In genomic region chr3:135690568-135691190, GRCm38 (mm10) we compare ENCODE assay signal across 8 mouse cellular contexts. TPM values are rescaled to one million over a fixed set of nuclear protein-coding genes. Genes with fewer than 3 reads are reported as not detected.
DNase-seq lines count a peak whose midpoint lies in the region; ATAC-seq lines count a peak whose summit lies in the region.

No protein-coding gene starts in this region.

- peak; percentile 25 for ATAC-seq in CD4-positive, CD25-positive, alpha-beta regulatory T cell, adult 4 months
- peak; percentile 74 for ATAC-seq in embryonic facial prominence, embryonic 12.5 days (ENCODE audit: insufficient number of reproducible peaks, insufficient read depth, low FRiP score, low TSS enrichment)
- peak; percentile 10; the same call in 1 of the 2 replicates for ATAC-seq in heart, embryonic 13.5 days (ENCODE audit: extremely low read depth, insufficient number of reproducible peaks, low FRiP score, low TSS enrichment)
- ATAC-seq in kidney, embryonic 16.5 days (ENCODE audit: low FRiP score, low TSS enrichment), result peak; percentile 55

- H3K4me1 ChIP-seq in embryonic facial prominence, embryonic 12.5 days, result peaks cover 28% of the 10 kb centered on the region
- H3K4me1 ChIP-seq in heart, embryonic 13.5 days, result peaks cover 60% of the 10 kb centered on the region
- H3K4me1 ChIP-seq in kidney, embryonic 16.5 days (ENCODE audit: insufficient read depth, low read length), result peaks cover 42% of the 10 kb centered on the region

- peak overlapping the region; percentile 66 for H3K4me2 ChIP-seq in embryonic facial prominence, embryonic 12.5 days (replicated peaks)
- peak overlapping the region; percentile 82 for H3K4me2 ChIP-seq in heart, embryonic 13.5 days
- peak overlapping the region; percentile 92 for H3K4me2 ChIP-seq in kidney, embryonic 16.5 days (replicated peaks; ENCODE audit: low read depth, low read length)

- no peaks in the 10 kb centered on the region for H3K36me3 ChIP-seq in embryonic facial prominence, embryonic 12.5 days
- H3K36me3 ChIP-seq in heart, embryonic 13.5 days, result no peaks in the 10 kb centered on the region
- 0 out of 2 replicates have a peak, but pooled peaks cover 6% of the 10 kb centered on the region for H3K36me3 ChIP-seq in kidney, embryonic 16.5 days (ENCODE audit: insufficient read depth, low read length)

- WGBS in embryonic facial prominence, embryonic 12.5 days, result under 1% methylated on average over 46 of the region's 47 CpGs
- WGBS in heart, embryonic 13.5 days, result under 1% methylated on average over 40 of the region's 47 CpGs
- 0% methylated on average over 39 of the region's 47 CpGs for WGBS in kidney, embryonic 16.5 days

- peak overlapping the region; percentile 93 for H3K27ac ChIP-seq in embryonic facial prominence, embryonic 12.5 days
- H3K27ac ChIP-seq in heart, embryonic 13.5 days (replicated peaks), result peak overlapping the region; percentile 98
- peak overlapping the region; percentile 91 for H3K27ac ChIP-seq in kidney, embryonic 16.5 days (ENCODE audit: low read length)

- H3K9me3 ChIP-seq in embryonic facial prominence, embryonic 12.5 days, result 0 out of 2 replicates have a peak, but pooled peaks cover 5% of the 10 kb centered on the region
- no peaks in the 10 kb centered on the region for H3K9me3 ChIP-seq in heart, embryonic 13.5 days
- no peaks in the 10 kb centered on the region for H3K9me3 ChIP-seq in kidney, embryonic 16.5 days (ENCODE audit: low read length)

- H3K27me3 ChIP-seq in embryonic facial prominence, embryonic 12.5 days, result no peaks in the 10 kb centered on the region
- no peaks in the 10 kb centered on the region for H3K27me3 ChIP-seq in heart, embryonic 13.5 days (replicated peaks)
- H3K27me3 ChIP-seq in kidney, embryonic 16.5 days (ENCODE audit: insufficient read depth, low read length), result no peaks in the 10 kb centered on the region

- peak overlapping the region; percentile 71 for H3K4me3 ChIP-seq in embryonic facial prominence, embryonic 12.5 days
- peak overlapping the region; percentile 94 for H3K4me3 ChIP-seq in heart, embryonic 13.5 days
- peak overlapping the region; percentile 88 for H3K4me3 ChIP-seq in kidney, embryonic 16.5 days (ENCODE audit: low read length)

- H3K9ac ChIP-seq in embryonic facial prominence, embryonic 12.5 days, result peak overlapping the region; percentile 97
- H3K9ac ChIP-seq in heart, embryonic 13.5 days, result peak overlapping the region; percentile 100
- H3K9ac ChIP-seq in kidney, embryonic 16.5 days (replicated peaks; ENCODE audit: low read length), result peak overlapping the region; percentile 99

- peak; percentile 79 for DNase-seq in adrenal gland, adult 2 months
- DNase-seq in lung, postnatal 10 days, result peak; percentile 62
- peak; percentile 27 for DNase-seq in ovary, postnatal 14 days (ENCODE audit: low spot score)
- DNase-seq in urinary bladder, postnatal 25 days (ENCODE audit: low spot score), result peak; percentile 56

RNA-seq across cellular contexts. Expression of gene Nfkb1, which starts 0.7 kb away (rescaled TPM):
- polyA plus RNA-seq in CD4-positive, CD25-positive, alpha-beta regulatory T cell, adult 4 months (2017; shearing (Covaris generic)), result 100 to 1,000 TPM in 1 of 2 experiments, 10 to 100 TPM in 1; 81.1 to 109 TPM
- total RNA-seq in adrenal gland, adult 2 months (2021), result 10 to 100 TPM; 44.2 to 55.6 TPM
- 51.6 and 58.1 TPM in 2 replicates for polyA plus RNA-seq in adrenal gland, adult 2 months (2012; rRNA removed)
- 18.4 and 20.5 TPM in 2 replicates for polyA plus RNA-seq in embryonic facial prominence, embryonic 12.5 days (2016; fragmentation: Nextera tagmentation; extraction: Ambion mirVana)
- polyA plus RNA-seq in heart, embryonic 13.5 days (2015; fragmentation: Nextera tagmentation; extraction: Ambion mirVana), result 13.7 and 13.8 TPM in 2 replicates
- 18.5 and 20.4 TPM in 2 replicates for polyA plus RNA-seq in kidney, embryonic 16.5 days (2015; fragmentation: Nextera tagmentation; extraction: Ambion mirVana)

Comparison
In these comparisons a context has a peak if more than half of its experiments do, and no peak if none do; other contexts are left out.
1. Peak in every context shown above with its lines: DNase-seq, ATAC-seq, H3K4me3 ChIP-seq and H3K27ac ChIP-seq.
2. ATAC-seq: peak in every context shown above with its lines; median percentile 74 in embryonic facial prominence, embryonic 12.5 days; 55 in kidney, embryonic 16.5 days; 25 in CD4-positive, CD25-positive, alpha-beta regulatory T cell, adult 4 months; 10 in heart, embryonic 13.5 days.
3. DNase-seq: peak in every context shown above with its lines; median percentile 79 in adrenal gland, adult 2 months; 62 in lung, postnatal 10 days; 56 in urinary bladder, postnatal 25 days; 27 in ovary, postnatal 14 days.